Mouse (Mus musculus): Measurements from ENCODE around the gene Cap2. TPM values are rescaled to one million over a fixed set of nuclear protein-coding genes. Genes with fewer than 3 reads are reported as not detected.

Gene Cap2
- polyA plus RNA-seq, 1 experiment from 2014 or later = 159 TPM

DNA sequence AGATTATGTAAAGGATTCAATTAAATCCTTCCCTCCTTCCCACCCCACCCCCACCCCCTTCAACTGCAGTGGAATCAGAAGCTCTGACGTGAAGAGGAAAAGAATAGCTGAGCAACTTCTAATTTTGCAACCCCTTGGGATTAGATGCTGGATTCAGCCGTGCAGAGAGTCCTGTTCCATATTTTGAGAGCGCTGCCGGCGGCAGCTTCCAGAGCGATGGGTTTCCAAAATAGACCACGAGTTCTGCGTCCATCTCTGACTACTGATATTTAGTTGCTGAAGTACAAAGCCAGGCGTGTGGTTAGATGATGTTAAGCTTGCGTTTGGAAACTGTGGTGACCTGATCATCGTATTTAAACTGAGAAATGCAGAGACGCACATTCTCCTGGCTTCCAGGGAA, 22.1 kb downstream of the Cap2 start:
- no peaks in the 10 kb centered on the region for H3K9me3 ChIP-seq (ENCODE audit: control insufficient read depth, low read length)
- peak overlapping the region; percentile 59 for H3K4me2 ChIP-seq (ENCODE audit: low read length)
- no peaks in the 10 kb centered on the region for H3K27me3 ChIP-seq (ENCODE audit: control insufficient read depth, insufficient read depth, low read length)
- H3K4me3 ChIP-seq (ENCODE audit: control insufficient read depth in 1 of 2, insufficient read depth in 1 of 2, low read depth in 1 of 2, low read length in 2 of 2) = peak overlapping the region in 1 of 2 experiments; percentile 5; a peak in 1 of 4 replicates
- H3K27ac ChIP-seq (replicated peaks in 1 of 2; ENCODE audit: control insufficient read depth in 1 of 2, insufficient read depth in 1 of 2, low read depth in 2 of 2, low read length in 2 of 2) = peak overlapping the region; percentile 86 to 93
- H3K36me3 ChIP-seq (ENCODE audit: control insufficient read depth, insufficient read depth, low read length) = peaks cover 28% of the 10 kb centered on the region
- H3K4me1 ChIP-seq (ENCODE audit: control insufficient read depth in 2 of 2, insufficient read depth in 2 of 2, low read length in 2 of 2) = peaks cover 21 to 43% of the 10 kb centered on the region in 2 experiments
- 17% methylated on average over 12 of the region's 12 CpGs for WGBS
- peak; percentile 35 for ATAC-seq (ENCODE audit: insufficient number of reproducible peaks, insufficient read depth, low FRiP score, low read depth)
- H3K9ac ChIP-seq (ENCODE audit: low read length) = peak overlapping the region; percentile 63

DNA sequence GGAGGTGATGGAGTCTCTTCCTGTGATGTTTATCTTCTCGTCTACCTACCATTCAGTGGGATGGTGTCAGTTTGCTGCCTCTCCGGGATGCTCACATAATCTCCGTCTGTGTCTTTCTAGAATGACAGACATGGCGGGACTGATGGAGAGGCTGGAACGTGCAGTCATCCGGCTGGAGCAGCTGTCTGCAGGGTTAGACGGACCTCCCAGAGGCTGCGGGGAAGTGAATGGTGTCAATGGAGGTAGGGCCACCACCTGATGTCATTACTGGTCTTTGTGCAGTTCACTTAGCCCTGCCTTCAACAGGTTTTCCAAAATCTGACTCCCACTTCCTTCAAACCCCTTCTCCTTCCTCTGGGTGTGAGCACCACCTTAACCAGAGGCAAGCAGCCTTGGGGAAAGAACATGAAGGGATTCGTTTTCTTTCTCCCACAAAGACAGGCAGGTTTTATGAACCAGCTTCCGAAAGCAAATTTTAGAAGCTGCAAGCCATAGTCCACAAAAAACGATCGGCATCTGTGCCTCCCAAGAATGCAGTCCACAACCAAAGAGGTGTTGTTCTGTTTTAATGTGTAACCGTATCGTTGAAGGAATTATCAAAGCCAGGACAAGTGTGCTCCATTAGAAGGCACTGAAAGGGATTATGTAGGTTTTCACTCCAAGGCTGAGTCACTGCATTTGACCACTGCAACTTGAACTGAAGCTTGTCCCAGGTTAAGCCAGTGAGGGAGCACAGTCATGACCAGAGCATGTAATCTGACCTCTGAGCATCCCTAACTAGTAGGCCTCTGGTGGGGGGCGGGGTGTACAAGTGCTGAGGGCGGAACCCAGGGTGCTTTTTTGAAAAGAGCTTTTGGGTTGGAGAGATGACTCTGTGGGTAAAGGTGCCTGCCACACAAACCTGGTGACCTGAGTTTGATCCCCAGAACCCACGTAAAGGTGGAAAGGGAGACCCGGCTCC, 23.9 kb downstream of the Cap2 start:
- Histone ChIP-seq H3K9me3 (ENCODE audit: control insufficient read depth, low read length) (no peaks in the 10 kb centered on the region), H3K27ac (replicated peaks in 1 of 2; ENCODE audit: control insufficient read depth in 1 of 2, insufficient read depth in 1 of 2, low read depth in 2 of 2, low read length in 2 of 2) (peak overlapping the region in 1 of 2 experiments; percentile 93; a peak in 2 of 4 replicates), H3K4me1 (ENCODE audit: control insufficient read depth in 2 of 2, insufficient read depth in 2 of 2, low read length in 2 of 2) (peaks cover 31 to 57% of the 10 kb centered on the region in 2 experiments), H3K36me3 (ENCODE audit: control insufficient read depth, insufficient read depth, low read length) (peaks cover 34% of the 10 kb centered on the region), H3K9ac (ENCODE audit: low read length) (no peak overlapping the region), H3K4me2 (ENCODE audit: low read length) (no peak overlapping the region), H3K27me3 (ENCODE audit: control insufficient read depth, insufficient read depth, low read length) (no peaks in the 10 kb centered on the region), H3K4me3 (ENCODE audit: control insufficient read depth in 1 of 2, insufficient read depth in 1 of 2, low read depth in 1 of 2, low read length in 2 of 2) (no peak overlapping the region)
- no peak for ATAC-seq (ENCODE audit: insufficient number of reproducible peaks, insufficient read depth, low FRiP score, low read depth)
- 71% methylated on average over 18 of the region's 18 CpGs for WGBS

DNA sequence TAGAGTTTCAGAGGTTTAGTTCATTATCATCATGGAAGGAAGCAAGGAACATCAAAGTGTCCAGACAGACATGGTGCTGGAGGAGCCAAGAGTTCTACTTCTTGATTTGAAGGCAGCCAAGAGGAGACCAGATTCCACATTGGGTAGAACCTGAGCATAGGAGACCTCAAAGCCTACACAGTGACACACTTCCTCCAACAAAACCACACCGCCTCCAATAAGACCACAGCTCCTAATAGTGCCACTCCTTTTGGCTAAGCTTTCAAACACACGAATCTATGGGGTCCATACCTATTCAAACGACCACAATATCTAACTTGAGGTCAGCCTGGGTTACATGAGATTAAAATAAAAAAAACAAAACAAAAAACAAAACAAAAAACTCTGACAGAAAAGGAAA, 25.0 kb downstream of the Cap2 start:
- WGBS = 76% methylated on average over 3 of the region's 3 CpGs
- peaks cover 33 to 52% of the 10 kb centered on the region in 2 experiments for H3K4me1 ChIP-seq (ENCODE audit: control insufficient read depth in 2 of 2, insufficient read depth in 2 of 2, low read length in 2 of 2)
- no peak for ATAC-seq (ENCODE audit: insufficient number of reproducible peaks, insufficient read depth, low FRiP score, low read depth)

GRCm38 (mm10) chr13:46527340-46527739, 25.7 kb downstream of the Cap2 start:
- peaks cover 33 to 48% of the 10 kb centered on the region in 2 experiments for H3K4me1 ChIP-seq (ENCODE audit: control insufficient read depth in 2 of 2, insufficient read depth in 2 of 2, low read length in 2 of 2)
- H3K9ac ChIP-seq (ENCODE audit: low read length) = no peak overlapping the region
- no peak overlapping the region for H3K27ac ChIP-seq (replicated peaks in 1 of 2; ENCODE audit: control insufficient read depth in 1 of 2, insufficient read depth in 1 of 2, low read depth in 2 of 2, low read length in 2 of 2)
- no peak overlapping the region for H3K4me2 ChIP-seq (ENCODE audit: low read length)
- no peak for ATAC-seq (ENCODE audit: insufficient number of reproducible peaks, insufficient read depth, low FRiP score, low read depth)
- WGBS = 81% methylated on average over 5 of the region's 5 CpGs
- H3K27me3 ChIP-seq (ENCODE audit: control insufficient read depth, insufficient read depth, low read length) = no peaks in the 10 kb centered on the region
- H3K36me3 ChIP-seq (ENCODE audit: control insufficient read depth, insufficient read depth, low read length) = peaks cover 48% of the 10 kb centered on the region
- H3K9me3 ChIP-seq (ENCODE audit: control insufficient read depth, low read length) = no peaks in the 10 kb centered on the region
- no peak overlapping the region for H3K4me3 ChIP-seq (ENCODE audit: control insufficient read depth in 1 of 2, insufficient read depth in 1 of 2, low read depth in 1 of 2, low read length in 2 of 2)

More for the DNA sequence above, 25.0 kb downstream of the Cap2 start:
- Histone ChIP-seq H3K4me3 (ENCODE audit: control insufficient read depth in 1 of 2, insufficient read depth in 1 of 2, low read depth in 1 of 2, low read length in 2 of 2) (no peak overlapping the region), H3K9me3 (ENCODE audit: control insufficient read depth, low read length) (no peaks in the 10 kb centered on the region), H3K36me3 (ENCODE audit: control insufficient read depth, insufficient read depth, low read length) (peaks cover 41% of the 10 kb centered on the region), H3K27ac (replicated peaks in 1 of 2; ENCODE audit: control insufficient read depth in 1 of 2, insufficient read depth in 1 of 2, low read depth in 2 of 2, low read length in 2 of 2) (no peak overlapping the region), H3K4me2 (ENCODE audit: low read length) (no peak overlapping the region), H3K27me3 (ENCODE audit: control insufficient read depth, insufficient read depth, low read length) (no peaks in the 10 kb centered on the region), H3K9ac (ENCODE audit: low read length) (no peak overlapping the region)

GRCm38 (mm10) chr13:46529037-46529436, 27.4 kb downstream of the Cap2 start:
- WGBS = 64% methylated on average over 10 of the region's 10 CpGs
- Histone ChIP-seq H3K4me2 (ENCODE audit: low read length) (no peak overlapping the region), H3K4me3 (ENCODE audit: control insufficient read depth in 1 of 2, insufficient read depth in 1 of 2, low read depth in 1 of 2, low read length in 2 of 2) (no peak overlapping the region), H3K4me1 (ENCODE audit: control insufficient read depth in 2 of 2, insufficient read depth in 2 of 2, low read length in 2 of 2) (peaks cover 20 to 39% of the 10 kb centered on the region in 2 experiments), H3K27ac (replicated peaks in 1 of 2; ENCODE audit: control insufficient read depth in 1 of 2, insufficient read depth in 1 of 2, low read depth in 2 of 2, low read length in 2 of 2) (no peak overlapping the region), H3K36me3 (ENCODE audit: control insufficient read depth, insufficient read depth, low read length) (peaks cover 60% of the 10 kb centered on the region), H3K9ac (ENCODE audit: low read length) (no peak overlapping the region), H3K9me3 (ENCODE audit: control insufficient read depth, low read length) (no peaks in the 10 kb centered on the region), H3K27me3 (ENCODE audit: control insufficient read depth, insufficient read depth, low read length) (no peaks in the 10 kb centered on the region)
- ATAC-seq (ENCODE audit: insufficient number of reproducible peaks, insufficient read depth, low FRiP score, low read depth) = no peak

GRCm38 (mm10) chr13:46530546-46530945, 28.9 kb downstream of the Cap2 start:
- Histone ChIP-seq H3K36me3 (ENCODE audit: control insufficient read depth, insufficient read depth, low read length) (peaks cover 55% of the 10 kb centered on the region), H3K4me1 (ENCODE audit: control insufficient read depth in 2 of 2, insufficient read depth in 2 of 2, low read length in 2 of 2) (peaks cover 19 to 33% of the 10 kb centered on the region in 2 experiments), H3K27ac (replicated peaks in 1 of 2; ENCODE audit: control insufficient read depth in 1 of 2, insufficient read depth in 1 of 2, low read depth in 2 of 2, low read length in 2 of 2) (peak overlapping the region in 1 of 2 experiments; percentile 66; a peak in 2 of 4 replicates), H3K9ac (ENCODE audit: low read length) (no peak overlapping the region), H3K27me3 (ENCODE audit: control insufficient read depth, insufficient read depth, low read length) (no peaks in the 10 kb centered on the region), H3K9me3 (ENCODE audit: control insufficient read depth, low read length) (no peaks in the 10 kb centered on the region), H3K4me3 (ENCODE audit: control insufficient read depth in 1 of 2, insufficient read depth in 1 of 2, low read depth in 1 of 2, low read length in 2 of 2) (no peak overlapping the region), H3K4me2 (ENCODE audit: low read length) (0 out of 2 replicates have a peak overlapping the region, but pooled peaks have one; percentile 12)
- WGBS = 44% methylated on average over 8 of the region's 8 CpGs
- no peak for ATAC-seq (ENCODE audit: insufficient number of reproducible peaks, insufficient read depth, low FRiP score, low read depth)

DNA sequence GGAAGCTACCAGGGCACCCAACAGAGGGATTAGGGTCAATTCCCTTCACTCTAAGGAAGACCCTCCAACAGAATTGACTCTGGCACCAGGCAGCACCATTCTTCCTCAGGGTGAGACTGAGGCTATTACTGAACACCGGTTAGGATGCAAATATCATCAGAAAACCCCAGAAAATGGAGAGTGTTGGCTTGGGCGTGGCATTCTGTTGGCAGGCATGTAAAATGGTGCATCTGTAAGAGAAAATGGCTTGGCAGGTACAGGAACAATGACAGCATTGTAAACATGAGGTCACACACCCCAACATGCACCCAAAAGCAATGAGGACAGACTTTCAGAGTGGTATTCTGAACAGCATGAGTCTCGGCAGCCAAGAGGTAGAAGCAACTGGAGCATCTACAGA, 30.0 kb downstream of the Cap2 start:
- H3K27me3 ChIP-seq (ENCODE audit: control insufficient read depth, insufficient read depth, low read length) = no peaks in the 10 kb centered on the region
- 91% methylated on average over 3 of the region's 3 CpGs for WGBS
- no peak overlapping the region for H3K9ac ChIP-seq (ENCODE audit: low read length)
- H3K27ac ChIP-seq (replicated peaks in 1 of 2; ENCODE audit: control insufficient read depth in 1 of 2, insufficient read depth in 1 of 2, low read depth in 2 of 2, low read length in 2 of 2) = no peak overlapping the region
- peaks cover 15 to 27% of the 10 kb centered on the region in 2 experiments for H3K4me1 ChIP-seq (ENCODE audit: control insufficient read depth in 2 of 2, insufficient read depth in 2 of 2, low read length in 2 of 2)
- no peak overlapping the region for H3K4me2 ChIP-seq (ENCODE audit: low read length)
- H3K36me3 ChIP-seq (ENCODE audit: control insufficient read depth, insufficient read depth, low read length) = peaks cover 44% of the 10 kb centered on the region
- no peak overlapping the region for H3K4me3 ChIP-seq (ENCODE audit: control insufficient read depth in 1 of 2, insufficient read depth in 1 of 2, low read depth in 1 of 2, low read length in 2 of 2)
- no peak for ATAC-seq (ENCODE audit: insufficient number of reproducible peaks, insufficient read depth, low FRiP score, low read depth)
- H3K9me3 ChIP-seq (ENCODE audit: control insufficient read depth, low read length) = no peaks in the 10 kb centered on the region

Data from heart, embryonic 14.5 days (tissue).